ENCODE assay signal across 8 mouse cellular contexts in genomic region chr10:54074609-54075421, GRCm38 (mm10). TPM values are rescaled to one million over a fixed set of nuclear protein-coding genes. Genes with fewer than 3 reads are reported as not detected.
DNase-seq lines count a peak whose midpoint lies in the region; ATAC-seq and TF ChIP-seq lines count a peak whose summit lies in the region.

No protein-coding gene starts in this region.

- H3K4me1 ChIP-seq in embryonic facial prominence, embryonic 15.5 days = peaks cover 18% of the 10 kb centered on the region
- H3K4me1 ChIP-seq in limb, embryonic 15.5 days = peaks cover 27% of the 10 kb centered on the region
- 0 out of 2 replicates have a peak, but pooled peaks cover 4% of the 10 kb centered on the region for H3K4me1 ChIP-seq in stomach, postnatal 0 days (replicated peaks; ENCODE audit: control insufficient read depth, insufficient read depth)

- peak overlapping the region; percentile 62 for H3K9ac ChIP-seq in embryonic facial prominence, embryonic 15.5 days
- peak overlapping the region; percentile 69 for H3K9ac ChIP-seq in limb, embryonic 15.5 days
- peak overlapping the region; percentile 77 for H3K9ac ChIP-seq in stomach, postnatal 0 days (ENCODE audit: low read length)

- DNase-seq in frontal cortex, adult 2 months (ENCODE audit: extremely low spot score in 1 of 2, low spot score in 1 of 2) = no peak
- DNase-seq in adrenal gland, adult 2 months = peak; percentile 65
- peak; percentile 52 to 56 for DNase-seq in heart, postnatal 14 days
- peak; percentile 60 for DNase-seq in stomach, postnatal 0 days (ENCODE audit: low spot score)

- WGBS in embryonic facial prominence, embryonic 15.5 days = under 1% methylated on average over 73 of the region's 73 CpGs
- under 1% methylated on average over 66 of the region's 73 CpGs for whole genome bisulfite sequencing in limb, embryonic 15.5 days
- under 1% methylated on average over 58 of the region's 73 CpGs for WGBS in stomach, postnatal 0 days

- no peaks in the 10 kb centered on the region for H3K36me3 ChIP-seq in embryonic facial prominence, embryonic 15.5 days
- H3K36me3 ChIP-seq in limb, embryonic 15.5 days = no peaks in the 10 kb centered on the region
- H3K36me3 ChIP-seq in myocyte (ENCODE audit: control insufficient read depth, insufficient read depth) = no peaks in the 10 kb centered on the region
- no peaks in the 10 kb centered on the region for H3K36me3 ChIP-seq in stomach, postnatal 0 days (ENCODE audit: control insufficient read depth, insufficient read depth, low read length)

- no peaks in the 10 kb centered on the region for H3K79me2 ChIP-seq in myocyte (ENCODE audit: control insufficient read depth, insufficient read depth)

- H3K9me3 ChIP-seq in embryonic facial prominence, embryonic 15.5 days (replicated peaks) = no peaks in the 10 kb centered on the region
- no peaks in the 10 kb centered on the region for H3K9me3 ChIP-seq in limb, embryonic 15.5 days
- H3K9me3 ChIP-seq in stomach, postnatal 0 days (ENCODE audit: control insufficient read depth, low read length) = no peaks in the 10 kb centered on the region

- peak overlapping the region; percentile 99 for H3K4me2 ChIP-seq in embryonic facial prominence, embryonic 15.5 days (replicated peaks)
- peak overlapping the region; percentile 99 for H3K4me2 ChIP-seq in limb, embryonic 15.5 days
- H3K4me2 ChIP-seq in myocyte (ENCODE audit: low read depth) = peak overlapping the region; percentile 92
- H3K4me2 ChIP-seq in stomach, postnatal 0 days (replicated peaks; ENCODE audit: low read depth) = peak overlapping the region; percentile 100

- peak overlapping the region; percentile 82 for H3ac ChIP-seq in myocyte (ENCODE audit: control insufficient read depth, insufficient read length)

- peak; percentile 28 for ATAC-seq in frontal cortex, adult (ENCODE audit: low TSS enrichment)
- ATAC-seq in embryonic facial prominence, embryonic 15.5 days (ENCODE audit: insufficient number of reproducible peaks, low FRiP score, low TSS enrichment, low read depth) = 0 out of 2 replicates have a peak, but pooled peaks have one; percentile 41
- peak; percentile 42 for ATAC-seq in limb, embryonic 15.5 days (ENCODE audit: insufficient number of reproducible peaks, low FRiP score, low TSS enrichment, low read depth)
- 0 out of 2 replicates have a peak, but pooled peaks have one; percentile 6 for ATAC-seq in stomach, postnatal 0 days (ENCODE audit: low FRiP score, low TSS enrichment)

- no peak for TF ChIP-seq CTCF in stomach, postnatal 0 days (IDR thresholded peaks at IDR 0.05; ENCODE audit: low read depth)

- no peak for TF ChIP-seq EP300 in stomach, postnatal 0 days (optimal IDR thresholded peaks at IDR 0.05)

- peak overlapping the region; percentile 77 for H3K4me3 ChIP-seq in embryonic facial prominence, embryonic 15.5 days (replicated peaks)
- peak overlapping the region; percentile 81 for H3K4me3 ChIP-seq in limb, embryonic 15.5 days
- H3K4me3 ChIP-seq in myocyte = peak overlapping the region; percentile 55
- peak overlapping the region; percentile 86 for H3K4me3 ChIP-seq in stomach, postnatal 0 days (ENCODE audit: low read depth, low read length)

- TF ChIP-seq POLR2A in myocyte (IDR thresholded peaks at IDR 0.05; ENCODE audit: insufficient read length, low read depth) = no peak

- intact Hi-C loops in heart, postnatal 14 days (cut with DNase I) = loop anchor here (5.0 to 10.0 kb wide), 3 partner anchors 38 to 1690 kb away; no protein-coding TSS in a partner anchor

- 0 out of 2 replicates have a peak overlapping the region, but pooled peaks have one; percentile 48 for H3K27ac ChIP-seq in embryonic facial prominence, embryonic 15.5 days (replicated peaks)
- H3K27ac ChIP-seq in limb, embryonic 15.5 days = peak overlapping the region; percentile 74
- peak overlapping the region; percentile 70 for H3K27ac ChIP-seq in stomach, postnatal 0 days (replicated peaks)

- no peaks in the 10 kb centered on the region for H3K27me3 ChIP-seq in embryonic facial prominence, embryonic 15.5 days
- H3K27me3 ChIP-seq in limb, embryonic 15.5 days = no peaks in the 10 kb centered on the region
- H3K27me3 ChIP-seq in myocyte (ENCODE audit: control insufficient read depth, insufficient read depth, insufficient read length) = no peaks in the 10 kb centered on the region
- no peaks in the 10 kb centered on the region for H3K27me3 ChIP-seq in stomach, postnatal 0 days (ENCODE audit: control insufficient read depth, insufficient read depth, low read length)

TF ChIP-seq in myocyte, 11 proteins besides CTCF, POLR2A, EP300 and RAD21:
- TF ChIP-seq MYOG (IDR thresholded peaks at IDR 0.05; ENCODE audit: control insufficient read depth in 1 of 3, insufficient read depth in 1 of 3, insufficient read length in 2 of 3, low read depth in 2 of 3) (no peak), MAX (IDR thresholded peaks at IDR 0.05; ENCODE audit: low read depth) (no peak), SRF (IDR thresholded peaks at IDR 0.05; ENCODE audit: control insufficient read depth, insufficient read length, low read depth) (no peak), REST (IDR thresholded peaks at IDR 0.05; ENCODE audit: insufficient read depth, insufficient read length) (no peak), CEBPB (IDR thresholded peaks at IDR 0.05; ENCODE audit: insufficient read depth, poor library complexity, severe bottlenecking) (no peak)

RNA-seq across cellular contexts. Expression of gene Man1a, which starts 1.6 kb away (rescaled TPM):
- 18.4 and 22.1 TPM in 2 replicates for polyA plus RNA-seq in frontal cortex, adult 2 months (2012; rRNA removed)
- 100 to 1,000 TPM in 1 of 2 experiments, 10 to 100 TPM in 1; 26.1 to 125 TPM for total RNA-seq in adrenal gland, adult 2 months (2021)
- 58.6 and 89.7 TPM in 2 replicates for polyA plus RNA-seq in adrenal gland, adult 2 months (2012; rRNA removed)
- polyA plus RNA-seq in embryonic facial prominence, embryonic 15.5 days (2015; fragmentation: Nextera tagmentation; extraction: Ambion mirVana) = 6.4 TPM in 2 replicates
- total RNA-seq in heart, postnatal 14 days (2021) = 10 to 100 TPM; 32.1 to 36.6 TPM
- polyA plus RNA-seq in limb, embryonic 15.5 days (2015; fragmentation: Nextera tagmentation; extraction: Ambion mirVana) = 8.8 and 9.1 TPM in 2 replicates
- 3.0 TPM for polyA plus RNA-seq in myocyte (2012; fragmentation: generic; extraction: Trizol)
- polyA plus RNA-seq in stomach, postnatal 0 days (2015; fragmentation: Nextera tagmentation; extraction: Ambion mirVana) = 11.0 and 11.1 TPM in 2 replicates

Comparison
In these comparisons a context has a peak if more than half of its experiments do, and no peak if none do; other contexts are left out.
1. DNase-seq: peak in adrenal gland, adult 2 months (single experiment), heart, postnatal 14 days (2 of 2) and stomach, postnatal 0 days (single experiment); none in frontal cortex, adult 2 months (0 of 2).
2. Peak in every context shown above with its lines, with median percentiles within 50 percentile points of each other: ATAC-seq, H3K27ac ChIP-seq, H3K4me2 ChIP-seq, H3K4me3 ChIP-seq and H3K9ac ChIP-seq.